Mouse (Mus musculus): Measurements from ENCODE around the gene Atxn7l1.

Gene Atxn7l1

GRCm38 (mm10) chr12:33147497-33148267, at the start of gene Atxn7l1:
TSS of gene Atxn7l1 (plus strand) at chr12:33147693.
- peak; percentile 97 for DNase-seq

GRCm38 (mm10) chr12:33101627-33102026, 45.9 kb upstream of the Atxn7l1 start:
- DNase-seq, result no peak

- peak; percentile 28 for DNase-seq
These were observed 45.0 kb upstream of the Atxn7l1 start for GRCm38 (mm10) chr12:33102342-33103115.

- DNase-seq, result no peak
These were observed 41.8 kb upstream of the Atxn7l1 start for GRCm38 (mm10) chr12:33105724-33106123.

- no peak for DNase-seq
These were observed 40.9 kb upstream of the Atxn7l1 start for GRCm38 (mm10) chr12:33106438-33107167.

GRCm38 (mm10) chr12:33109531-33109930, 38.0 kb upstream of the Atxn7l1 start:
- peak; percentile 67 for DNase-seq

GRCm38 (mm10) chr12:33110894-33111471, 36.5 kb upstream of the Atxn7l1 start:
- peak; percentile 63 for DNase-seq

- no peak for DNase-seq
These were observed 28.7 kb upstream of the Atxn7l1 start for GRCm38 (mm10) chr12:33118624-33119301.

- no peak for DNase-seq
These were observed 21.8 kb upstream of the Atxn7l1 start for GRCm38 (mm10) chr12:33125594-33126227.

GRCm38 (mm10) chr12:33126243-33126642, 21.2 kb upstream of the Atxn7l1 start:
- DNase-seq, result no peak

- DNase-seq, result no peak
These were observed 19.4 kb upstream of the Atxn7l1 start for GRCm38 (mm10) chr12:33128121-33128520.

GRCm38 (mm10) chr12:33128702-33129101, 18.8 kb upstream of the Atxn7l1 start:
- no peak for DNase-seq

GRCm38 (mm10) chr12:33129410-33129809, 18.1 kb upstream of the Atxn7l1 start:
- DNase-seq, result no peak

GRCm38 (mm10) chr12:33130401-33130800, 17.1 kb upstream of the Atxn7l1 start:
- no peak for DNase-seq

GRCm38 (mm10) chr12:33131796-33132195, 15.7 kb upstream of the Atxn7l1 start:
- DNase-seq, result no peak

- no peak for DNase-seq
These were observed 9.6 kb upstream of the Atxn7l1 start for GRCm38 (mm10) chr12:33137857-33138256.

- no peak for DNase-seq
These were observed 8.4 kb upstream of the Atxn7l1 start for GRCm38 (mm10) chr12:33139083-33139482.

GRCm38 (mm10) chr12:33144456-33144855, 3.0 kb upstream of the Atxn7l1 start:
- DNase-seq, result no peak

- peak; percentile 66 for DNase-seq
These were observed 665 bp upstream of the Atxn7l1 start for GRCm38 (mm10) chr12:33146622-33147433.

GRCm38 (mm10) chr12:33149544-33150190, 2.2 kb downstream of the Atxn7l1 start:
- no peak for DNase-seq

All from embryo, embryonic 11 days (tissue).